Mouse (Mus musculus): ENCODE measurements at regions not wholly inside any gene's neighbourhood (a gene's known extent, or its start where the extent isn't known, plus 50 kb on each side); places are given as distances from the start of the nearest gene placed in this dataset.

DNA sequence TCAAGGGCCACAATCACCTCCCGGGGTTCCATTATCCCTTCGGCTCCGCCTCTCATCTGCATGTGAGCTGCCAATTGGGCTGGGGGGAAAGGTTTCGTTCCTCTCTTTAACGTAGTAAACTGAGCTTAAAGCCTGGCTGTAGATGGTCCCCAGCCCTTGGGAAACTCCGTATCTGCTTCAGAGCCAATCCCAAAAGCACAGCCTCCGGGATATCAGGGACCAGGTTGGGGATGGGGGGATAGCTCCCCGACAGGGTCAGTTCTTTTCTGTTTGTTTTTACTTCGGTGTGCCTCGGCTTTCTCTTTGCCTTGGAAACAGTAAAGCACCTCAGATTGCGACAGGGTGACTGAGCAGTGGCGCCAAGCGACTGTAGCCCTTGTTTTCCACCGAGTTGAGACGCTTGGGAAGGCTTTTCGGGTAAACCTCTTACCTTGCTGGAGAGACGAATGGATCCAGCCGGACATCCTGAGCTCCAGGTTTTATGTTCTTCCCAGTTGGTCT lies 64.5 kb downstream of the Tfap2c start:
- CTCF ChIA-PET = no interaction called here

DNA sequence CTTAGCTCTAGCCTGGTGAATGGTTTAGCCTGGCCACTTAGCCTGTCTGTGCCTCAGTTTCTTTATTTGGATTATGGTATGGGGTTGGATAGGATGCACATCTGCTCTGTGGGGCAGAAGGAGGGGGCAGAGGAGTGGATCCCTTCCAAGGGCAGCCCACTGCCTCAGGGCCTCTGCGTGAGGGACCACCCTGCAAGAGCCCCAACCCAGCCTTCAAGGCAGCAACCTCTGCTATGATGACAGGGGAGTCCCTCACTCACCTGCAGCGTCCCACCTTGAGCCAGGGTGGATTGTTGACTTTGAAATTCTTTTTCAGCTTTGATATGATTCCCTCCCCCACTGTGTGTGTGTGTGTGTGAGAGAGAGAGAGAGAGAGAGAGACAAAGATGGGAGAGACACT lies 65.8 kb downstream of the Tfap2c start:
- CTCF ChIA-PET = no interaction called here

DNA sequence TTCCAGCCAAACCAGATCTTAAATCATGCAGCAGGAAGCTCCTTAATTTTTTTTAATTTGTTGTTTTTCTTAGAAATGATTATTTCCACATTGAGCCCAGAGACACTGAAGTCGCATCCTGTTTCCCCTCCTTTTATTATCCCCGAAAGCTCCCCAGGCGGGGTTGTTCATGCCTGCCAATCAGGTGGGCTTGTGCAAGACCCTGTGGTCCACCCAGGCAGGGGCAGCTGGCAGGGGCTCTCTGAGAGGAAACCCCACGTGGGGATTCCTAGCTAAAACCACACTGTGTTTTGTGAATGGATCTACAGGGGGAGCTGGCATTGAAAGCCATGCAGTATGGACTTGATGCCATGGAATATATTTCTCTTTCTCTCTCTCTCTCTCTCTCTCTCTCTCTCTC lies 66.2 kb downstream of the Tfap2c start:
- CTCF ChIA-PET = no interaction called here

DNA sequence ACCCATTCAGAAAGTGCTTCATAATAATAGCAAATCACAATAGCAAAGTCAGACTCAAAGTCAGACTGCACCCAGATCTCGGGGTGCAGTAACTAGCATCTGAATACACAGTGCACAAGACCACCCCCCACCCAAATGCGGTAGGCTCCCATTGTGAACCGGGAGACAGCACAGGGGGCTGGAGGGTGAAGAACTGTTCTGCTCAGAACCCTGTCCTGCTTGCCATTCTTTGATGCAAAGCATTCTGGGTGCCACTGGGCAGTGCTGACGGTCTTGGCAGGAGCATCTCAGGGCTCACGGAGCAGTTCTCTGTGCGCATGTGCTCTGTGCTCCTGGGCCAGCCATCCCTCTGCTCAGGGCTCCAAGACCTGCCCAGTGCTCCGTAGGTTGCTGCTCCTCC lies 69.8 kb downstream of the Tfap2c start:
- CTCF ChIA-PET = no interaction called here

DNA sequence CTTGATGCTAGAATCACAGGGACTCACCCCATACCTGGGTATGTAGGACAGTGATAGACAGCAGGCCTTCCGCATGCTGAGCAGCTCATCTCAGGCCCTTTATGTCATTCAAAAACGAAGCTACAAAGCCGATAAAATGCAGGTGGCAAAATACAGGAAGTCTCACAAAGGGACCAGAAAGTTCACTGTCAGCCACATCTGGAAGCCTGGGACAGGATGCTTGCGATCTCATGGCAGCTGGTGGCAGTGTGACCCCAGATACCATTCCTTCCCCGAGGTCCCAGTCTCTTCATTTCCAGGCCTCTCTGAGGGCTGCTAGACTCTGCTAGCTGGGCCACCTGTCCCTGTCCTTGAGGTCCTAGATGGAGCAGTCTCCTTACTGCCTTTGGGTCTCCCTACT lies 70.6 kb downstream of the Tfap2c start:
- CTCF ChIA-PET = interaction anchor here (0.5 kb wide), 1 partner anchor 875 kb away, joined by 3 read pairs; no protein-coding TSS in a partner anchor

DNA sequence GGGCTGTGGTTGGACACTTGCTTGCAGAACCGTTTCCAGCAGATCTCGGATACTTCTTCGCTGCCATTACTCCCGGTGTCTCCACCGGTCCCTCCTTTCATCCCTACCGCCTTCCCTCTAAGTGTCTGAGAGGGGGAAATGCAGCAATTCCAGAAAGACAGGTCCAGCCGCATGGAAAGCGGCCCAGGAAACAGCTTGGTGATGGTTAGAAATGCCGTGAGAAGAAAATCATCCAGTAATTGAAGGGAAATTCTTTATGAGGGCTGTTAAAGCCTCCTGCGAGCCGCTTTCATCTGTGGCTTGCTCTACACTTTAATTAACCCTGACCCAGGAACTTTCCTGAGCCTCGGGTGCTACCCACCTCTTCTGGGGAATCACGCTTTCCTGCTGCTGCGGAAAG lies 74.3 kb downstream of the Tfap2c start:
- CTCF ChIA-PET = no interaction called here

DNA sequence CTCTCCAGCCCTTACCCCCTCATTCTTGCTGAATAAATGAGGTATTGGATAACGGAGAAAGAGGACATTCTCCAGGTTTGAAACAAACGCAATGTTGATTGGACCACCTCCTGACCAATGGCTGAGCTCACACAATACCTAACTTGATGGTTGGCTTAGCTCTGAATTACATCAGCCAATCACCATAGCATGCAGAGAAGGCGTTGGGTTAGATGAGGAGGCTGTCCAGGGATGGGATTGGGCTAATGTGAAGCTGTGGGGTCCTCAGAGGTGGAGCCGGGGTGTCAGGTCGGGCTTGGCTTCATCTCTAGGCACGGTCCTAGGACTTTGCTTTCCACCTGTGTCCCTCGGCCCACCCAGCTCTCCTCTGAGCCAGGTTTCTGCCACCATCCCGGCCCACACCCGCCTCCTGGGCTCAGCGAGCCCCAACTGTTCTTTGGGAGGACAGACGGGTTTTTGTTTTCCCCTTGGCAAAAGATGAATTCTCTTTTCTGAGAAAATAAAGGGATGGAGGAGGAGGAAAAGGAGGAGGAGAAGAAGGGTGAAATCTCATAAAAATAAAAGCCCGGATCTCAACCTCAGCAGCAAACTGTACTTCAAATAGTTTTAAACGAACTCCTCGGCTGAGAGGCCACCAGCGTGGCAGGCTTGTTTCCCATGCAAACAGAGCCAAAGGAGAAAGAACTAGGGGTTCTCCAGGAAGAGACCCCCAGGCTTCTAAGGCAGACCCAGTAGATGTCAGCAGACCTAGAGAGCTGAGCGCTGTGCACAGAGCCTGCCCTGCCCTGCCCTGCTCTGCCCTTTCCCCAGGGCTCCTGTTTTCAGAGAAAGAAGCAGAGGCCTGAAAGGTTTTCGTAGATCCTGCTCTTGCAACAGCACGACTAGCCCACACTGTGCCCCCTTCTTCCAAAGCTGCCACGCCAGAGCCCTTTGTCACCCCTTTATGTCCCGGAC lies 78.2 kb downstream of the Tfap2c start:
- CTCF ChIA-PET = no interaction called here

DNA sequence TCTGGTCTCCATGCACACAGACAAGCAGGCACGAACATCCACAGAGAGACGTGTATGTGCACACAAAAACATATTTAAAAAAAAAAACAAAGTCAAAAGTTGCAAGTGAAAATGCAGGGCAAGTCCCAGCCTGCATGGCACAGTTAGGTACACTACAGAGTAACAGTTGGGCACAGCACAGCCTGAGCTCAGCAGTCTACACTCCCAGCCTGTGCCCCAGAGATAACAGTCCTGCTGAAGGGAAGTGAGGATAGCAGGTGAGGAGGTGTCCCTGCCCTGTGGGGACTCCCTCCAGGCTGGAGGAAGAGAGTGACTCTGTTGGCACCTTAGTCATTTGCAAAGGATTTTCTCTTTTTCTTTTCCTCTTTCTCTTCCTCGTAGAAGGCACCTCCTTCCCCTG lies 80.9 kb downstream of the Tfap2c start:
- CTCF ChIA-PET = no interaction called here

DNA sequence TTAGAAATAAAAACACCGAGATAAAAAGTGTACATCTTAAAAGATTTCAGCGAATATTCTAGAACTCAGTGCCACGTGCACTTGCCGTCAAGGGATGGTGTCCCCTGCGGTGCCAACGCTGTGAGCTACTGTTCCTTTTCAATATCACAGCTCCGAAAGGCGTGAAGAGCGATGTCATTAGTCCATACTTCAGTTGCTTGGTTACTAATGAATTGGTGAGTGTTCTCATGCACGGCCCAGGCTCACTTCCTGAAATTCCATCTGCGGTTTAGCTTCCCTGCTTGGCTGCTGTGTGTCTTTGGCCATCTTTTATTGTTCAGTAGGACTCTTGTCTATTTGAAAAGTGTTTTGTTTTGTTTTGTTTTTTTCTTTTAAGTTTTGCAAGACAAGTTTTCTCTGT lies 93.2 kb downstream of the Tfap2c start:
- CTCF ChIA-PET = no interaction called here

DNA sequence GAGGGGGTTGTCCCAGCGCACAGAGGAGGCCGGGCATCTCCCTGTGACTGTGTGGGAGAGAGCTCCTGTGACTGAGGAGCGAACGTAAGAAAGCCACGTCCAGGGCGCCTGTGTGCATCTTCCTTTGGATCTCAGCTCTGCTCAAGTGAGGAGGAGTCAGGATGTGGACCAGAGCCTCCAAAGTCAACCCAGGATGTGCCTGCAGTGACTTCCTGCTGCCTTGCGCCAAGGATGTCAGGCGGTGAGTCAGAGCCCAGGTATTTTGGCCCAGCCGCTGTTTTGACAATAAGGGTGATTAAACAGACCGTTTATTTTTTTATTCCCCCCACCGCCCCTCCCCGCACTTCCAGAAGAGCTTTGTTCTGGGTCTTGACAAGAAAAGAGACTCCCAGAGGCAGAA lies 94.5 kb downstream of the Tfap2c start:
- CTCF ChIA-PET = no interaction called here

DNA sequence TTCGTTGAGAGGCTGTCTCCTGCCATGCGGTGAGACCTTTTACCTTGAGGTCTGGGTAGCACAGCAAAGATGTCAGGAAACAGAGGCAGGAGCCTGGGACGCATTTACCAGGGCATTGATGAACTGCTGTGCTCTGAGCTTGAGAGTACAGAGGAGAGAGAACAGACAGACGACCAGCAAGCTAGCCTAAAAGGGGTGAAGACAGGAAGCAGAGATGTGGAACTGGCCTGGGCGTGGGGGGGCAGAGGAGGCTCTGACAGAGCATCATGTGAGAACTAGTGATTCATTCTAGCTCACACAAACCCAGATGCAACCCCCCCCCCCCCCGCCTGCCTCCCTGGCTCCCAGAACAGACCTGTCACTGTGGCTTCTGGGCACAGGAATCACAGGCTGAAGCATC lies 95.1 kb downstream of the Tfap2c start:
- CTCF ChIA-PET = no interaction called here

DNA sequence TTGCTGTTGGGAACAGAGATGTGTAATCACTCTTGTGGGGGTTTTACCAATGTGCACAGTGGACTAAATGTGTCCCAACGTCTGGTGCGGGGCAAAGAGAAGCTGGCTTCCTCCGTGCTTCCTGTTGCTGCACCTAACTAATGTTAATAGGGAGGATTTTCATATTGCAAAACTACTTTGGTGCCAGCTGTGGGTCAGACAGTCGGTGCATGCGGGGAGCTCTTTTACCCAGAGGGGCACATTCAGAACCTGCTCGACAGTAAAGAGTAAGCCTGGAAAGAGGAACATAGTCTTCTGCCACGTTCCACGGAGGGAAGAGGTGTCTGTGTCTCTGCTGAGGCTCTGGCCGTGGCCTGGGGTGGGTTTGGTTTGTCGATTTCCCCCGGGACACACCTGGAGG lies 98.7 kb downstream of the Tfap2c start:
- CTCF ChIA-PET = no interaction called here

DNA sequence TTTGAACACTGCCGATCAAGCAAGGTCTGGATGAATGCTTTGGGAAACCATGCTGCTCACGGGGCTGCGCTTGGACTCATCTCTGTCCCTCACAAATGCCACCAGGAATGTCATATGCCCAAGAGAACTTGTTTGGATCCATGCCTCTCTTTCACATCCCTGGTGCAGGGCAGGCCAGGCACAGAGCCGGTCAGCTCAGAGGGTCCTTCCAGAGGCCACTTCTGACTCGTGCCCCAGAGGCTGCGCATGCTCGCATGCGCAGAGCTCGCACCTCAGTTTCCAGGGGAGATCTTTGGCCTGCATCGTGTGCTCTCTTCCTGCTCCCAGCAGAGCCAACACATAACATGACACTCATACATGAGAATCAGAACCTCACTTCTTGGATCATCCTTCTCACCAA lies 111.1 kb downstream of the Tfap2c start:
- CTCF ChIA-PET = no interaction called here

DNA sequence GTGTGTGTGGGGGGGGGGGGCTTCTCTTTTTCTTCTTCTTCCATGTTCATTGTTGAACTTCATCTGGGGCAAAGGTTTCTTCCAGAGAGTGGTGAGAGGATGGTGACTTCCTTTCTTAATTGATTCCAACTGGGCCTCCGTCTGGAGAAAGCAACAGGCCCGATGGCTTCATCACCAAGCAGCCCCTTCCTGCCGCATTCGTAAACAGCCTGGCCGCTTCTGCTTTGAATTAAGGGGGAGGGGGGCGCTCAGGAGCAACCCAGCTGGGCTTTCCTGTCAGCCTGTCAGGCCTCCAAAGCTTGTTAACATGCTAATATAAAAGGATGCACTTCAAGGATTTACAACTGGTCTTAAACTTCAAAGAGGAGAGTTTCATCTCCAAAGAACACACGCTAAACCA lies 111.5 kb downstream of the Tfap2c start:
- CTCF ChIA-PET = no interaction called here

DNA sequence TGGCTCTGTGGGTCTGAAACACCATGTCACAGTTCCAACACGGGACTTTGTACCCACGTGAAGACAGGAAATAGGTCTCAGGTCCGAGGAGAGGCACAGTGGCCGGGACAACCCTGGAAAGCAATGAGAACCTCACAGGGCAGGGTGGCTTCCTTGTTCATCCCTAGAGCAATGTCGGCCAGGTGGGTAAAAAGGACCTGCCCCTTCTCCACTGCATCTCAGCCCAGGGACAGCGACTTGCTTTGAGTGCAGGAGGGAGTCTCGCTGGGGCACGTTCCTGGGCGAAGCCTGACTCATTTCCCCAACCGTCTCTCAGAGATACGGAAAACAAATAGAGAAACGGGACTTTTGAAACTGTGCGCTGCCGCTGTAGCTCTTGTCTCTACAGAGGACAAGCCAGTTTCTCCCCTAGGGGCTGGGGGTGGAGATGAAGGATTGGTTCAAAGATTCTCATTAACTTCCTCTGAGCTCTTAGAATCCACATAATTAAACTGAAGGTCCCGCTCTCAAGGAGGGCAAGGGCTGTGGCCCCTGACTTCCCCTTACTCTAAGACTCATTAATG lies 112.1 kb downstream of the Tfap2c start:
- CTCF ChIA-PET = no interaction called here

DNA sequence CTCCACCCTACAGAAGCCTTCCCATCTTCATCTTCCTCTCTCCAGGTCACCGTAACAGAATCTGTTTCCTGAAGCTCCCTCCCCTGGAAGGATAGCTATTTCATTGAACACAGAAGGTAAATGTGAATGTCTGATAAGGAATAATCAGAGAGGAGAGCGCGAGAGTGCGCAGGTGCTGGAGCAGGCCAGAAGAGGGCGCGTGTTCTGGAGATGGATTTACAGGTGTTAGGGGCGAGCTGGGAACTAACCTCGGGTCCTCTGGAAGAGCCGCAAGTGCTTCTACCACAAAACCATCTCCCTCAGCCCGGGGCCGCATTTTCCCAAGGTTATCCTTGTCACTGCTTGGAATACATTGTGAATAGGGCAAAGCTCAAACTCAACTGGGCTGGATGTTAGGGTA lies 112.8 kb downstream of the Tfap2c start:
- CTCF ChIA-PET = no interaction called here

DNA sequence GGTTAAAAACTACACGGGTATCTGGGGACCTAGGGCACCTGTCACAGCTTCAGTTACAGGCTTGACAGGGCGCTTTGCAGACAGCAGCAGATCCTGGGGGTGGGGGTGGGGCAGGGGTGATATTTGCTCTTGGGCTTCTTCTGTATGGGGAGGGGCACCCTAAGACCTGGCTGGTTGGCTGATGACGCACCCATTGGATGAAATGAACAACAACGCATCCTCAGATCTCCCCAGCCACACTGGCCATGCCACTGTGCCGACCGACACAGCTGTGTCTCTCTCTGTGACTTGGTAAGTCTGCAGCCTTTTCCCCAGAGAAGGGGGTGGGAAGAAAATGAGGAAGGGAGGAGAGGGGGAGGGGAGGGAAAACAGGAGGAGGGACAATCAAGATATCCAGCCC lies 114.3 kb downstream of the Tfap2c start:
- CTCF ChIA-PET = no interaction called here

DNA sequence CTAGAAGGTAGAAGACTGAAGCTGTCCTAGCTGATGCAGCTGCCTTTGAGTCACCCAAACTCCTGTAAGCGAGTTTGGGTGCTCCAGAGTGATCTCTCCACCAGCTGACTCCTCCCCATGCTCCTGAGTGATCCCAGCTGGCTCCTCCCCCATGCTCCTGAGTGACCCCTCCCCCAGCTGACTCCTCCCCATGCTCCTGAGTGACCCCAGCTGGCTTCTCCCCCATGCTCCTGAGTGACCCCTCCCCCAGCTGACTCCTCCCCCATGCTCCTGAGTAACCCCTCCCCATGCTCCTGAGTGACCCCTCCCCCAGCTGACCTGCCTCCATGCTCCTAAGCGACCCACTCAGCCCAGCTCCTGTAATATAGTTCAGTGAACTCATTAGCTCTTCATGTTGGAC lies 123.7 kb downstream of the Tfap2c start:
- CTCF ChIA-PET = no interaction called here

DNA sequence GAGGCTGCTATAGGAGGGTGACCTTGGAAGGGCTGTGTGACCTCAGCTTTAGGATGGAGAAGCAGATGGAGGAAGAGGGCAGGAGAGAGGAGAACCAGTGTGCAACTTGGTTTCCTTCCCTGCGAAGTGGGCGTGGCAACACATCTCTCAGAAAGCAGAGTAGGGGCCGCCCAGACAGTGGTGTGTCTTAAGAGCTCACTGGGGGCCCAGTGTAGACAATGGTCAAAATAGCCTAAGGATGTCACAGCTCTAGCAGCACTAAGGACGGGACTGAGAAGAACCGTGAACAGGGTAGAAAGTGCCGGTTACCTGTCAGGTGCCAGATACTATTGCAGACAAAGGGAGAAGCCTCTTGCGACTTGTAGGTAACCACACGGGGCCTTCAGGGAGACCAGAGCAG lies 125.2 kb downstream of the Tfap2c start:
- CTCF ChIA-PET = no interaction called here

DNA sequence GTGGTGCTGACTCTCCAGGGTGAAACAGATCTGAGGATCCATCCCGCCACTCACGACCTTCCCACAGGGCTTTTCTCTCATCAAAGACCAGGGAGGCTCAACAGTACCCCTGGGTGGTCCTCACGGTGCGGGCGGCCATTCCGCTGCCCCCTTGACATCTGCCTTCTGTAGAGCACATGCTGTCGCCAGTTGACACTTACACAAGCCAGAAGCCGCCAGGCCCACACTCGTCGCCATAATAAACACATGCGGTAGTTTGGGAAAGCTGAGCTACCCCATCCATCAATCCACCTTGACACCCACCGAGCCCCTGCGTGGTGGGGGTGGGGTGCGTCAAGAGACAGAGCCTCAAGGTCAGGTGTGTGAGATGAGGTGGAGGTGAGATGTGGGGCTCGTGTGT lies 125.7 kb downstream of the Tfap2c start:
- CTCF ChIA-PET = no interaction called here

DNA sequence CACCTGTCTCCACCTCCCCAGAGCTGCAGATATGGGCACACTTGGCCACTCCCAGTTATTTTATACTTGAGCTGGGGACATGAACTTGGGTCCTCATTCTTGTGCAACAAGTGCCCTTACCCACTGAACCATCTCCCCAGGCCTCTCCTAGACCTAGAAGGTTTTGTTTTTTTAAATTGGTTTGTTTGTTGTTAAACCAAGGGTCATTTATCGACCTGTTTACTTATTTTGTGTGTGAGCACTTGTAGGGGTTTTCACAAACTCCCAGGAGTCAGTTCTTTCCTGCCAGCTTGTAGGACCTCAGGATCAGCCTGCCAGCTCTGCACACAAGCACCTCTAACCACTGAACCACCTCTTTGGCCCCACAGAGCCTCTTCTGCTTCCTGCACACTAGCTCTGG lies 140.8 kb downstream of the Tfap2c start:
- CTCF ChIA-PET = no interaction called here

DNA sequence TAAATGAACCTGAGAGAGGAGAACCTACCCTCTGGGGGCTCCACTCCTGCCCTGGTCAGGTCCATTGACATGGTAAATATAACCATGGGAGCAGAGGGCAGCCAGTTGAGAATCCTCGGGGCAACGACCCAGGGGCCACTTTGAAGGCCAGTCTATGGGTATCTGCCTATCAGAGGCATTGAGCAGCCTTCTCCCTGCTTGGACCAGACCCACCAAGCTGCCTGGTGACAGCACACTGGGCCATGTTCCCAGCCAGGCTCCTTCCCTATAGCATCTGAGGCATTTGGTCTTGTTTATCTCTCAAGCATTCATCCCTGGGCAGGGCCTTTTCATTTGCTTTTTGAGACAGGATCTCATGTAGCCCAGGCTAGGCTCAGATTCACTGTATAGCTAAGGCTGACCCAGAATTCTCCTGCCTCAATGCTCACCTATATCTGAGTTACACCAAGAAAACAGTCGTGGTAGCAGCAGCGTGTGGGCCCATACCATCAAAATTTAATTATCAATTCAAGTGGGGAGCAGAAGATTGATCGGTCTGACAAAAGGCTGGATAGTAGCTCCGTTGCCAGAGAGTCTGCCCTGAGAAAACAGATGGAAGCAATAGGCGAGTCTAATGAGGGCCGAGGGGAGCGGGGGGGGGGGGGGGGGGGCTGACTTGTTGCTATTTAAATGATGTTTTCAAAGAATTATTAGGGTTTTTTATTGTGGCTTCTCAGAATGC lies 141.7 kb downstream of the Tfap2c start:
- CTCF ChIA-PET = no interaction called here

DNA sequence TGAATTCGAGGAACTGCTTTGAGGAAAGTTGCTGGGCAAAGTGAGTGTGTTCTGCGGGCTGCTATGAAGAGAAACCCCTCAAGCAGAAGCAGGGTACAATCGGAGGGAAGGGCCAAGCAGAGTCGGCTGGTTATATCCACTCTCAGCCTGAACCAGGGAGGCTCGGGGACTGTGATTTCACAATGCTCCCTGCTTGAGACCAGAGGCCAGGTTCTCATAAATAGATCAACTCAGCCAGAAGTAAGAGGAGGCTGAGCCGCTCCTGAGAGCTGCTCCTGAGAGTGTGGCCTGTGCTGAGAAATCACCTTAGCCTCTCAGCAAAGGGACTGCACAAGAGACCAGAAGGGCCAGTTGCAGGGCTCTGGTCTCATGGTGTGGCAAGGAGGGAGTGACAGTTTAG lies 149.6 kb downstream of the Tfap2c start:
- CTCF ChIA-PET = no interaction called here
